Mouse (Mus musculus) bone marrow, adult 2 months (tissue): Measurements from ENCODE around the gene Pym1. TPM values are rescaled to one million over a fixed set of nuclear protein-coding genes. Genes with fewer than 3 reads are reported as not detected.
A peak's percentile ranks its signal among the peaks of the same experiment; 100 is the strongest.

Experiments
- H3K27ac ChIP-seq: fragments of 200-500 bp; 2 replicates; pipeline ENCODE4 v1.5.1; 2012; ENCODE audit warnings: low read depth, mild to moderate bottlenecking, control low read depth, inconsistent platforms, low read length; ENCODE audit not compliant: control insufficient read depth, poor library complexity, insufficient read depth
- H3K4me1 ChIP-seq: fragments of 200-500 bp; 2 replicates; pipeline ENCODE4 v1.6.1; 2011; ENCODE audit warnings: low read length; ENCODE audit not compliant: control insufficient read depth, insufficient read depth
- H3K4me3 ChIP-seq: fragments of 200-500 bp; replicated peaks from 2 replicates; pipeline ENCODE3; 2011; ENCODE audit warnings: mild to moderate bottlenecking, low read depth, low read length, control low read depth; ENCODE audit not compliant: control insufficient read depth
- CTCF ChIP-seq: fragments of 200-500 bp; IDR thresholded peaks from 2 replicates; pipeline ENCODE4 v1.5.1; 2011; ENCODE audit warnings: low read length, control low read depth; ENCODE audit not compliant: control insufficient read depth, insufficient read depth
- POLR2A ChIP-seq: fragments of 200-500 bp; IDR thresholded peaks from 2 replicates; pipeline ENCODE4 v1.6.1; 2011; ENCODE audit warnings: low read depth, mild to moderate bottlenecking, control low read depth, low read length, borderline replicate concordance; ENCODE audit not compliant: control insufficient read depth
- WGBS: fragments of 180-500 bp; shearing (Covaris S2); methylation state at CpG from one replicate; pipeline ENCODE4 v1.1.7; 2018; 5-methylcytosine and 5-hydroxymethylcytosine counted together
- polyA plus RNA-seq: library from polyadenylated mRNA; stranded (reverse); fragments of >200 nt; gene quantifications from 2 replicates; pipeline ENCODE4 v1.2.4, GENCODE M21; 2011; ENCODE audit warnings: low replicate concordance; ENCODE audit not compliant: missing spikeins, insufficient read depth, insufficient read length

Pym1 gene
- polyA plus RNA-seq, 1 experiment = 76.9 TPM

DNA sequence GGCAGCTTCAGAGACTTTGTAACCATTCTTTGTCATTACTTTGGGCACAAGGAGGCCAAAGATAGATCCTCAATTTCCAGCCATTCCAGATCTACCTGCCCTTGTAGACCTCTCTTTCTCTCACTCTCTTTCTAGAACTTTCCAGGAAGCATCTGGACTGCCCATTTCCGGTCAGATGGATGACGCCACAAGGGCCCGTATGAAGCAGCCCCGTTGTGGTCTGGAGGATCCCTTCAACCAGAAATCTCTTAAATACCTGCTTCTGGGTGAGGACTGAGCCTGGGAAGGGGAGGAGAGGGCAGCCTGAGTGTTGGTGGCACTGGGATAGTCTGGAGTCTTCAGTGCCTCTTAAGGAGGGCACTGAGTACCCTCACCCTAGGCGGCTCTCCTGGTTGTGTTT lies 46.7 kb downstream of the Pym1 start:
- Histone ChIP-seq H3K4me3 (no peak overlapping the region), H3K27ac (no peak overlapping the region), H3K4me1 (0 out of 2 replicates have a peak, but pooled peaks cover 2% of the 10 kb centered on the region)
- TF ChIP-seq CTCF = no peak
- TF ChIP-seq POLR2A = no peak
- 34% methylated on average over 5 of the region's 5 CpGs for WGBS

DNA sequence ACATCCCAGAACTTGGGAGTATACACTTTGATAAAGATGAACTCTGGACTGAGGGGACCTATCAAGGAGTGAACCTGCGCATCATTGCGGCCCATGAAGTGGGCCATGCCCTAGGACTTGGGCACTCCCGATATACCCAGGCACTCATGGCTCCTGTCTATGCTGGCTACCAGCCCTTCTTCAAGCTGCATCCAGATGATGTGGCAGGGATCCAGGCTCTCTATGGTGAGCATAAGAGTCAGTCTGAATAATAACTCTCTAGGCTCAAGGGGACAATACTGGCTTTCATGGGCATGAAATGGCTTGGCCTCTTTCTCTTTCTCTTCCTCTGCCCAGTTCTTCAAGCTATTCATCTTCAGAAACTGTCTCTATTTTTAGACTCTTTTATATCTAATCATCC lies 47.9 kb downstream of the Pym1 start:
- H3K4me1 ChIP-seq = 0 out of 2 replicates have a peak, but pooled peaks cover 2% of the 10 kb centered on the region
- H3K27ac ChIP-seq = no peak overlapping the region
- TF ChIP-seq POLR2A = no peak
- no peak for TF ChIP-seq CTCF
- 97% methylated on average over 3 of the region's 3 CpGs for WGBS
- H3K4me3 ChIP-seq = no peak overlapping the region

DNA sequence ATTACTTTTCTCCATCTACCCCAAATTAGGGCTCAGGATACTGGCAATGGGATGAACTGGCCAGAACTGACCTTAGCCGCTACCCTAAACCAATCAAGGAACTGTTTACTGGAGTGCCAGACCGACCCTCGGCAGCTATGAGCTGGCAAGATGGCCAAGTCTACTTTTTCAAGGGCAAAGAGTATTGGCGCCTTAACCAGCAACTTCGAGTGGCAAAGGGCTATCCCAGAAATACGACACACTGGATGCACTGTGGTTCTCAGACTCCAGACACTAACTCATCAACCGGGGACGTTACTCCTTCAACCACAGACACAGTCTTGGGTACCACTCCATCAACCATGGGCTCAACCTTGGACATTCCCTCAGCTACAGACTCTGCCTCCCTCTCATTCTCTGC lies 51.0 kb downstream of the Pym1 start:
- no peak for TF ChIP-seq POLR2A
- TF ChIP-seq CTCF = no peak
- H3K4me3 ChIP-seq = no peak overlapping the region
- H3K4me1 ChIP-seq = 0 out of 2 replicates have a peak, but pooled peaks cover 2% of the 10 kb centered on the region
- 85% methylated on average over 8 of the region's 8 CpGs for WGBS
- H3K27ac ChIP-seq = no peak overlapping the region

DNA sequence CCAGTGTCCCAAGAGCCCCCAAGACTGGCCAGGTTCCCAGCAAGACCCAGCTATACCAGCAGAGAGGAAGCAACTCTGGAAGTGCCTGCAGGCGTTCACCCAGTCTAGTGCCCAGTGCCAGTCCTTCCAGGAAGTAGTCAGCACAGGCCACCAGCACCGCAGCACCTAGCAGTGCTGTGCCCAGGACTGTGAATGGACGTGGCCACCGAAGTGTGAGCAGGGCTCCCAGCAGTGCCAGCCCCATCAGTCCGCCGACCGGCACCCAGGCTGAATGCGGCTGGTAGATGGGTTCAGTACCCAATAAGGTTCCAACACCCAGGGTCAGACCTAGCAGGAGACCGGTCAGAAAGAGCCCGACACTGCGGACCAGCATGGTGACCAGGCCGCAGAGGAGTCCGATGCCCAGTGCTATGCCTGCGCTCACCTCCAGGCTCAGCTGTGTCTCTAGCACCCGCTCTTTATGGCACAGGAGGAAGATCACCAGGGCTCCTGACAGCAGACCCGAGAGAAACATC lies 54.3 kb downstream of the Pym1 start:
- Histone ChIP-seq H3K27ac (no peak overlapping the region), H3K4me3 (no peak overlapping the region), H3K4me1 (peaks cover 4% of the 10 kb centered on the region; the same call in 1 of the 2 replicates)
- TF ChIP-seq CTCF = no peak
- no peak for TF ChIP-seq POLR2A
- WGBS = 90% methylated on average over 16 of the region's 16 CpGs

DNA sequence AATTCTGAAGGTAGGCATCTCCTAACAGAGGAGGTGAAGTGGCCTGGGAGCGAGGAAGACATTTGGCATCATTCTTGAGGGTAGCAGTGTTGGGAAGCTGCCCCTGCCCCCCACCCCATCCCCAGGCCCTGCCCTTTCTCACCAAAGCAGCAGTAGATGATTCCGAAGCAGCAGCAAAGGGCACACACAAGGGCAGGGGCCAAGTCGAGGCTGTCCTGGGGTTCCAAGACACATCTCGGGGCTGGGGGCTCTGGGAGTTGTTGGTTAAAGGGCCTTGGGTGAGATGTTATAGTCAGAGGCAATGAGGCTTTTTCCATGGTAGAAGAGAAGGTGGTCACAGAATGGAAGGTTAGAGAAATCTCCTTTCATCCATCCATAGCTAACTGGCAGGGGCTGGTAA lies 55.3 kb downstream of the Pym1 start:
- no peak overlapping the region for H3K4me3 ChIP-seq
- H3K4me1 ChIP-seq = peaks cover 4% of the 10 kb centered on the region; the same call in 1 of the 2 replicates
- TF ChIP-seq POLR2A = no peak
- no peak for TF ChIP-seq CTCF
- WGBS = 67% methylated on average over 4 of the region's 4 CpGs
- H3K27ac ChIP-seq = no peak overlapping the region

DNA sequence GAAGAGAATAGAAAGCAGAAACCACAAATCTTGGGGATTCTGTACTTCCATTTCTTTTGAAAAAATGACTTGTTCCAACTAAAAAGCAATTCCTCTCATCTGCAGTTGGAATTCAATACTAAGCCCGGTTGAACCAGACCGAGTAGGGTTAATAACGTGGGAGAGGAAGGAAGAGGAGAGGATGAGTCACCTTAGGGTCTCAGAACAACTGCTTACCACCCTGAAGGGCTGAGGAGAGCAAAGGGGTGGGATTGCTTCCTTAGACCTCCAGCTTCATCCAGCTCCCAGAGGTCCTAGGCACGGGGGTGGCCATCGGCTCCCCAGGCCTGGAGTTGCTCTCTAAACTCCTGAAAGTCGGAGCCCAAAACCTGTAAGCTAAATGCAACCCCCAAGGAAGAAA lies 55.7 kb downstream of the Pym1 start:
- TF ChIP-seq CTCF (no peak), POLR2A (no peak)
- WGBS = 5% methylated on average over 6 of the region's 6 CpGs
- peaks cover 4% of the 10 kb centered on the region; the same call in 1 of the 2 replicates for H3K4me1 ChIP-seq
- H3K27ac ChIP-seq = no peak overlapping the region
- H3K4me3 ChIP-seq = no peak overlapping the region

DNA sequence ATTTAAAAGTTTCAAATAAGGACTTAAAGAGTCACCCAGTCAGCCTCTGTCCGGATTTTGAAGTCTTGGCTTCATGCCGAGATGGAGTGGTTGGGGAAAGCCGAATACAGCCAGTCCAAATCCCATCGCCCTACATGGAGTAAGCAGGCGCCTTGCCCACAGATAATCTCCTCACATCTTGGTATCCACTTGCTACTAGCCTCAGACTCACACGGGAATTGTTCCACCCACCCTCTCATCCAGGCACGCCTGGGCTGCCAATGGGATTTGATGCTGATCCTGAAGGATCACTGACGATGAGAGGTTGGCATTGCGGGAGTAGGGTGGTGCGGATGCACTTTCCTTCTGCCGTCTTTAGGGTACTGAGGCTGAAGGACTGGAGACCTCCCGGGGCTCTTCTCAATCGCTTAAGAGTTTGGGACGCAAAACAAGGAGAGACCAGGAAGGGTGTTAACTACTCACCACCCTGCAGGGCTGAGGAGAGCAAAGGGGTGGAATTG lies 56.1 kb downstream of the Pym1 start, which contains the start of gene Dnajc14:
Gene Dnajc14 (plus strand): TSS at position 292 of the 500 bp plus-strand sequence.
- Histone ChIP-seq H3K4me1 (peaks cover 4% of the 10 kb centered on the region; the same call in 1 of the 2 replicates), H3K27ac (peak within 1 kb of the TSS; percentile 97), H3K4me3 (peak within 1 kb of the TSS; percentile 96)
- 2% methylated on average over 14 of the region's 14 CpGs for WGBS
- no peak for TF ChIP-seq CTCF
- no peak for TF ChIP-seq POLR2A

DNA sequence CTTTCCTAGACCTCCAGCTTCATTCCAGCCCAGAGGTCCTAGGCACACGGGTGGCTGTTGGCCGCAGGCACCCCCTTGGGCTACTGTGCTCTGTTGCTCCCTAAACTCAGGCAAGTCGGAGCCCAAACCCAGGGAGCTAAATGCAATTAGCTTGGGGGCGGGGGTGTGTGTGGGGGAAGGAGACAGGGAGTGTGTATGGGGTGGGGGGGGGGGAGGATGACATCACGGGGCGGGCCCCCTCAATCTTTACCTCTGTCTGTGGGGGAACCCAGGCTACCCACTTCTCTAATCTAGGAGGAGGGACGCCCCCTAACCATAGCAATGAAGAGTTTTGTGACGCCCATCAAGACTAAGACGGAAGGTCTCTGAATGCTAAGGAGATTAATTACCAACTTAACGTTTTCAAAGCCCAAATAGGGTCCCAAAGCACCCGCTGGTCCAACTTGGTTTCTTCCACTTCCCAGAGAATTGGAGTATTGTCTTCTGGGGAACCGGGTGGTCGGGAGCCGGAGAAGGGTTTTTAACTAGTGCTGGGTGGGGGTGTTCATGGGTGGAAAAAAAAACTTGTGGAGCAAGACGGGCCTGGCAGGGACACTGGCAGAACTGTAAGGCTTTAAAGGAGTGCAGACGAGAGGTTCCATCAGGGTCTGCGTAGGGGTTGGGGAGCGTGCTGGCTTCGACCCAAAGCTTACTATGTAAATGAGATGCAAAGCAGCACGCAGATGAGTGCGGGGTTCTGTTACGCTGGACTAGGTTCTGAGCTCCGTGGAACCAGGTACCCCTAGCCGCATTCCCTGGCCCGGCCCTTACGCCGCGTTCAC lies 56.8 kb downstream of the Pym1 start, which contains the start of gene Tmem198b:
Gene Tmem198b (minus strand): TSS at position 100 of the 821 bp plus-strand sequence.
- TF ChIP-seq CTCF (no peak), POLR2A (no peak)
- WGBS = under 1% methylated on average over 28 of the region's 28 CpGs
- peak within 1 kb of the TSS; percentile 96 for H3K4me3 ChIP-seq
- peaks cover 4% of the 10 kb centered on the region; the same call in 1 of the 2 replicates for H3K4me1 ChIP-seq
- H3K27ac ChIP-seq = peak within 1 kb of the TSS; percentile 97
